Mouse (Mus musculus): ENCODE results near the gene Rtn2. TPM values are rescaled to one million over a fixed set of nuclear protein-coding genes. Genes with fewer than 3 reads are reported as not detected.

Rtn2 gene
- polyA plus RNA-seq, 1 experiment, result 6.8 TPM

DNA sequence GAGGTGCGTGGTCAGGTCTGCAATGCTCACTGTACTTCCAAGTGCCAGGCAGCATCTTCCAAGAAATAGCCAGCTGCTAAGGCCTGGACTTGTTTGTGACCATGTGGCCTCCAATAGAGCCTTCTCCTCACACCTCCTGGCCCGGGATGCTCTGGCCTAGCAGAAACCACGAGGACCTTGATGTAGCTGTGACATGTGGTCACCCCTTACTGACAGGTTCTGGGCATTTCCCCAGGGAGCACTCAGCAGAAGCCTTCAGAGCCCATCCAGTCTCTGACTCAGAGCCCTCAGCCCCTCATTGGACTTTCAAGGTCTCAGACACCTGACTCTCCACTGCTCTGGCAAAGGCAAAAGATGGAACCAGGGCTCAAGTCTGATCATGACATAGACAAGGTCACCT, 37.3 kb upstream of the Rtn2 start:
- H3K27ac ChIP-seq (ENCODE audit: insufficient read depth, low read length), result no peak overlapping the region
- no peak overlapping the region for H3K4me3 ChIP-seq (ENCODE audit: insufficient read depth, low read length)
- TF ChIP-seq CTCF (IDR thresholded peaks at IDR 0.05; ENCODE audit: borderline replicate concordance, insufficient read depth, low read length) (no peak), POLR2A (IDR thresholded peaks at IDR 0.05; ENCODE audit: low read depth, low read length) (no peak)

DNA sequence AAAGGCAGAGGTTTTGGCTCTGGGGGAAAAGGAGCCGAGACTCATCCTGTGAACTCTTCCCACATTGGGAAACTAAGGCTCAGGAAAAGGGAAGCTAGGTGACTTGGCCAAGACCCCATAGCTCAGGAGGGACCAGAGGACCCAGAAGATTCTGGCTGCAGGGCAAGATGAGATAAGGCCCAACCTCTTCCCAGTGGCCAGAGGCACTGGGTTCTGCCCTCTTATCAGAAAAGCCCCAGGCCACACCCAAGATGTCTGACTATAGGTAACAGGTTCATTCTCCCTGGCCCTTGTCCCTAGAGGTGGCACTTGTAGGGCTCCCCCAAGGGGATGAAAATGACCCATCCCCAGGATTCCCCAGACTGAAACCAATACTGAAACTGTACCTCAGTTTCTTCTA, 35.6 kb upstream of the Rtn2 start:
- no peaks in the 10 kb centered on the region for H3K4me1 ChIP-seq (ENCODE audit: control insufficient read depth, insufficient read depth, low read length)
- TF ChIP-seq CTCF (IDR thresholded peaks at IDR 0.05; ENCODE audit: borderline replicate concordance, insufficient read depth, low read length) (no peak), POLR2A (IDR thresholded peaks at IDR 0.05; ENCODE audit: low read depth, low read length) (no peak)
- no peak overlapping the region for H3K27ac ChIP-seq (ENCODE audit: insufficient read depth, low read length)
- H3K4me3 ChIP-seq (ENCODE audit: insufficient read depth, low read length), result no peak overlapping the region

More for the DNA sequence above, 37.3 kb upstream of the Rtn2 start:
- no peaks in the 10 kb centered on the region for H3K4me1 ChIP-seq (ENCODE audit: control insufficient read depth, insufficient read depth, low read length)

DNA sequence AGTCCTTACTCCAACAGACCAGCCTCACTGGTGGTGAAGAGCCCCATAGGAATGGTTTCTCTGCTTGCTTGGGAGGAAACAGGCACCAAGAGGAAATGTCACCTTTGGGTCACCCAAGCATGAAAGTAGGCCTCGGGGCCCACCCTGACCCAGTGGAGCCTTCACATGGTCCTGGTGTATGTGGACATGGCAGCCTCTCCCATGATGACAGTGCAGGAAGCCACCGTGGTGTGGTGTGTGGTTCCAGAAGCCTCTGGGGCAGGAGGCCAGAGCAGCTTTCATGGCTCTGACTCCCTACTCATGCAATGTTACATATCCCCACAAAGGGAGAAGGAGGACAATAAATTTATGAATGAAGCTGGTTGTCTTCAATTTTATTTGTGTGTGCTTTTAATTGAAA, 34.9 kb upstream of the Rtn2 start:
- H3K27ac ChIP-seq (ENCODE audit: insufficient read depth, low read length), result no peak overlapping the region
- no peaks in the 10 kb centered on the region for H3K4me1 ChIP-seq (ENCODE audit: control insufficient read depth, insufficient read depth, low read length)
- no peak for TF ChIP-seq CTCF (IDR thresholded peaks at IDR 0.05; ENCODE audit: borderline replicate concordance, insufficient read depth, low read length)
- TF ChIP-seq POLR2A (IDR thresholded peaks at IDR 0.05; ENCODE audit: low read depth, low read length), result no peak
- no peak overlapping the region for H3K4me3 ChIP-seq (ENCODE audit: insufficient read depth, low read length)

DNA sequence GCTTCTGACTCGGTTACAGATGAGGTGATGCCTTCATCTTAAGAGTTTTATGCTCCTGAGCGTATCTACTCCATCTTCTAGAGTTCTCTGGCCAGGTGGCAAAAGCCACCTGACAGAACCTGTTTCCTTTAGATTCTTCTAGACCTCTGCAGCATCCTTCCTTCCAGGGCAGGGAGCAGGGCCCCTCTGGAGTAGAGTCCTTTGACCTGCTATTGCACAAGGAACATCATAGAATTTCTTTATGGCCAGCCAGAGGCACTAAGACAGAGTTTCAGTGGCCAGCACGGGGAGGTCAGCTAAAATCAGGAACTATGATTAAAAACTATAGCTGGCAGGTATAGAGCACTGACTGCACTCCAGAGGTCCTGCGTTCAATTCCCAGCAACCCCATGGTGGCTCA, 30.3 kb upstream of the Rtn2 start:
- H3K4me1 ChIP-seq (ENCODE audit: control insufficient read depth, insufficient read depth, low read length), result no peaks in the 10 kb centered on the region
- TF ChIP-seq POLR2A (IDR thresholded peaks at IDR 0.05; ENCODE audit: low read depth, low read length) (no peak), CTCF (IDR thresholded peaks at IDR 0.05; ENCODE audit: borderline replicate concordance, insufficient read depth, low read length) (no peak)

DNA sequence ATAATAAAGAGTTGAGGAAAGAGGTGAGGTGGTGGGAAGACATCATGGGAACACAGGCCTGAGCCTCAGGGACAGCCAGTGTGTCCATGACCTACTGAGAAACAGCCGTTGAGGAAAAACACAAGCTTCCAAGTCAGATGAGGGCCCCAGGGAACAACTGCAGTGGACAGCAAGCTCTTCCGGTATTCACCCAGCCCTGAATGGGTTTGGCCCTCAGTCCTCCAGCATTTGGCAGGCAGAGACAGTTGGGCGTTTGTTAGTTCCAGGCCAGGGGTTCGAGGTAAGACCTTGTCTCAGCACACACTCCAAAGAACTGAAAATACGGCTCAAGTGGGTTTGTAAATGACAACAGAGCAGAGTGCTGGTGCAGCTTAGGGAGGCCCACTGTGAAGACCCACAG, 29.0 kb upstream of the Rtn2 start:
- Histone ChIP-seq H3K4me1 (ENCODE audit: control insufficient read depth, insufficient read depth, low read length) (no peaks in the 10 kb centered on the region), H3K27ac (ENCODE audit: insufficient read depth, low read length) (no peak overlapping the region), H3K4me3 (ENCODE audit: insufficient read depth, low read length) (no peak overlapping the region)
- no peak for TF ChIP-seq CTCF (IDR thresholded peaks at IDR 0.05; ENCODE audit: borderline replicate concordance, insufficient read depth, low read length)
- TF ChIP-seq POLR2A (IDR thresholded peaks at IDR 0.05; ENCODE audit: low read depth, low read length), result no peak

More for the DNA sequence above, 30.3 kb upstream of the Rtn2 start:
- no peak overlapping the region for H3K27ac ChIP-seq (ENCODE audit: insufficient read depth, low read length)
- no peak overlapping the region for H3K4me3 ChIP-seq (ENCODE audit: insufficient read depth, low read length)

DNA sequence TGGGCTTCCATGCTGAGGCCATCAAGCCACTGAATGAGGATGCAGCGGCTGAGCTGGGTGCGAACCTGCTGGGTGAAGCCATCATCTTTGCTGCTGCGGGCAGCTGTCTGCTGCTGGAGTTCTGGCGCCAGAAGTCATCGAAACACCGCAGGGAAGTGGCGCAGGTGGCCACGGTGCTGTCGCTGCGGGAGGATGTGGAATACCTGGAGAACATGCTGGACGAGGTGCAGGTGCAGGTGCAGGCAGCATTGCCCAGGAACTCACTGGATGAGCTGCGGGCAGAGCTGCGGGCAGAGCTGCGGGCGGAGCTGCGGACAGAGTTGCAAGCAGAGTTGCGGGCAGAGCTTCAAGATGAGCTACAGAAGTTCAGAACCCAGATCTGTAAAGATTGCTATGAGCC, 27.0 kb upstream of the Rtn2 start:
- H3K27ac ChIP-seq (ENCODE audit: insufficient read depth, low read length), result no peak overlapping the region
- H3K4me1 ChIP-seq (ENCODE audit: control insufficient read depth, insufficient read depth, low read length), result no peaks in the 10 kb centered on the region
- H3K4me3 ChIP-seq (ENCODE audit: insufficient read depth, low read length), result no peak overlapping the region
- no peak for TF ChIP-seq POLR2A (IDR thresholded peaks at IDR 0.05; ENCODE audit: low read depth, low read length)
- no peak for TF ChIP-seq CTCF (IDR thresholded peaks at IDR 0.05; ENCODE audit: borderline replicate concordance, insufficient read depth, low read length)

DNA sequence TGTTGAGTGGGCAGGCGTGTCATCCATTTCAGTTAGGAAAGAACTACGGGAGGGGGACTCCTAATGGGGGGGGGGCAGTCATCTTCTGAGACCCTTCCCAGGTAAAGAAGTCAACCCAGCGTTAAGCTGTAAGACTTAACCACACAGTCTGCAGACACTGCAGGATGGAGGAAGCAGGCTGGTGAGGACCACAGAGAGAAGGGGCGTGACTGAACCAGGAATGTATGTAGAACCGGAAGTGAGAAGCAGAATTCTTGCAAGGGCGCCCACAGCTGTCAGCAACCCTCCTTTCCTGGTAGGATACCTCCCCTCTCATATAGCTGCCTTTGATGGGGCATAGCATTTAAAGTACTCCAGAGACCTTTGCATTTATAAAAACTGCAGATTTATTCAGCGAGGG, 25.9 kb upstream of the Rtn2 start:
- H3K4me3 ChIP-seq (ENCODE audit: insufficient read depth, low read length), result no peak overlapping the region
- no peak overlapping the region for H3K27ac ChIP-seq (ENCODE audit: insufficient read depth, low read length)
- H3K4me1 ChIP-seq (ENCODE audit: control insufficient read depth, insufficient read depth, low read length), result no peaks in the 10 kb centered on the region
- TF ChIP-seq POLR2A (IDR thresholded peaks at IDR 0.05; ENCODE audit: low read depth, low read length) (no peak), CTCF (IDR thresholded peaks at IDR 0.05; ENCODE audit: borderline replicate concordance, insufficient read depth, low read length) (no peak)

DNA sequence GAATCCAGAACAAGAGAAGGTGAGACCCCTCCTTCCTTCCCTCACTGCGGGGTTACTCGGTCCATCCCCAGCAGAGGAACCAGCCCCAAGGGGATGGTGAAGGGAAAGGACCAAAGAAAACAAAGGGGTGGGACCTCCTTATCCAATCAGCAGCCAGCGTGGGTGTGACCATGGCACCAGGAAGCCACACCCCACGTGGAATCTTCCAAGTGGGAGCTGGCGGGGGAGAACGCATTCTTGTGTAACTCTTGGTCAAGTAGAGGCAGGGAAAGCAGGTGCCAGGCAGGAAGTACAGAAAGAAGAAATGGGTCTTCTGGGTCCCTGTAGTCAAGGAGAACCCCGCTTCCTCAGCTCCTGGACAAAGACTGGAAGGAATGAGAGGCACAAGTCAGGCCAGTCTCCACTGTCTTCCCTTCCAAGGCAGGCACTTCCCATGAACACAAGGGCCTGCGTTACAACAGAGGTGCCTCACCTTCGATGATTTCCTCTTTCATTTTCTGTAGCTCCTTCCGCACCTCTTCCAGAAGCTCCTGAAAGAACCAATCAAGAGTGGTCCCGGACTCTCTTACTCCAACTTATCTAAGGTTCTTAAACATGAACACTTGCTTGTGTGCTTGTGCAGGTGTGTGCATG, 24.9 kb upstream of the Rtn2 start:
- H3K4me1 ChIP-seq (ENCODE audit: control insufficient read depth, insufficient read depth, low read length), result no peaks in the 10 kb centered on the region
- H3K4me3 ChIP-seq (ENCODE audit: insufficient read depth, low read length), result no peak overlapping the region
- no peak for TF ChIP-seq POLR2A (IDR thresholded peaks at IDR 0.05; ENCODE audit: low read depth, low read length)
- TF ChIP-seq CTCF (IDR thresholded peaks at IDR 0.05; ENCODE audit: borderline replicate concordance, insufficient read depth, low read length), result no peak
- no peak overlapping the region for H3K27ac ChIP-seq (ENCODE audit: insufficient read depth, low read length)

DNA sequence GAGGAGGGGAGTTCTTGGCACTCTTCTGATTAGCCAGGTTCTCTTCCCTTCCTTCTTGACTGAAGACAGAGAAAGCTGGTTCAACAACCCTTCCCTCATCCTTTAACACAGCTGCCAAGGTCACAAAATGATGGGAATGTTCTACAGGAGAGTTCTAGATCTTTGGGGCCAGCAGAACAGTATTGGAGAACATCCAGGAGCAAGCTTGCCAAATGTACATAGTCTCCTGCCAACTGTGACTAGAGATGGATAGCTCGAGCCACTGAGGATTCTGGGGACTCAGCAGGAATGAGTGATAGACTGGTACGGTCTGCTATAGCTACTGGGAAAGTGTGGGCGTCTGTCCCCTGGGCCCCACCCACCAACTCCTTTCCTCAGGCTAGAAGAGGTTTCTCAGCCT, 24.1 kb upstream of the Rtn2 start:
- Histone ChIP-seq H3K4me3 (ENCODE audit: insufficient read depth, low read length) (no peak overlapping the region), H3K27ac (ENCODE audit: insufficient read depth, low read length) (no peak overlapping the region), H3K4me1 (ENCODE audit: control insufficient read depth, insufficient read depth, low read length) (no peaks in the 10 kb centered on the region)
- TF ChIP-seq CTCF (IDR thresholded peaks at IDR 0.05; ENCODE audit: borderline replicate concordance, insufficient read depth, low read length), result no peak
- no peak for TF ChIP-seq POLR2A (IDR thresholded peaks at IDR 0.05; ENCODE audit: low read depth, low read length)

DNA sequence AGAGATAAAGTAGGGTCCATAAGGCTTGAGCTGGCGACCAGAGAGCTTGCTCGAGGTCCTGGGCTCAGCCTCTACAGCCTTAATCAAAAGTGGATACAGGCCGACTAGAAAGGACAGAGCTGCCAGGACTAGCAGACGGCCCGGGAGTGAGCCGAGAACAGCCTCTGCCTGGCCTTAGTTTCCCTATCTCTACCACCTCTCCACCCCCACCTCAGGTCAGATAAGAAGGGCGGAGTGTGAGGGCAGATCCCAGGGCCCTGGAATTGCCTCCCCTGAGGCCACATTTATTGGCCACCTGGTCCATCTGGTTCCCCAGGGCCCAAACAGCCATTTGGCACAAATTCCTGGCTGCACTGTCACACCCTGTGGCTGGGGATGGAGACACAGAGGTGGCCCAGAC, 17.3 kb upstream of the Rtn2 start:
- peaks cover 20% of the 10 kb centered on the region for H3K4me1 ChIP-seq (ENCODE audit: control insufficient read depth, insufficient read depth, low read length)
- H3K27ac ChIP-seq (ENCODE audit: insufficient read depth, low read length), result no peak overlapping the region
- no peak for TF ChIP-seq POLR2A (IDR thresholded peaks at IDR 0.05; ENCODE audit: low read depth, low read length)
- TF ChIP-seq CTCF (IDR thresholded peaks at IDR 0.05; ENCODE audit: borderline replicate concordance, insufficient read depth, low read length), result no peak
- H3K4me3 ChIP-seq (ENCODE audit: insufficient read depth, low read length), result no peak overlapping the region

All from embryonic fibroblast, embryonic 13.5 days (primary cell).